Mouse (Mus musculus) fibroblast of lung, adult 2 months (primary cell): ENCODE data around the gene Rbbp5.

Experiments
- DNase-seq: peaks from one replicate; pipeline ENCODE4 v3.0.0-alpha.2; 2011; ENCODE audit warnings: low read depth

Gene Rbbp5

DNA sequence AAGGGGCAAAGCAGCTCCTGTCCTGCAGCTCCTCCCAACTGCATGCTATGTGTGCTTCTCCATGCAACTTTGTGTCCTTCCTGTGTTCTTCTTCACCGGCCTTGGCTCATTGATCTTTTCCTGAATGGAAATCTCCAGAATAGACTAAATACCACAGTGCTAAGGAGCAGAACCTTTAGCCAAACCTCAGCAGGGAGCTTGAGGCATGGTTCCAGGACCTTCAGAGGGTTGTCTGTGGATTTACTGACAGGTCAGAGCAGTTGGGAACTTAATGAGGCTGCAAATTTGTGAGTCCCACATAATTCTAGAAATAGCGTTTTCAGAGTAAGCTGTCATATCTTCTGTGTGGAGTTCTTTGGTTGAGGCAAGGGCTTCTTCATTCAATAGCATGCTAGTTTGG lies 23.4 kb downstream of the Rbbp5 start:
- no peak for DNase-seq

DNA sequence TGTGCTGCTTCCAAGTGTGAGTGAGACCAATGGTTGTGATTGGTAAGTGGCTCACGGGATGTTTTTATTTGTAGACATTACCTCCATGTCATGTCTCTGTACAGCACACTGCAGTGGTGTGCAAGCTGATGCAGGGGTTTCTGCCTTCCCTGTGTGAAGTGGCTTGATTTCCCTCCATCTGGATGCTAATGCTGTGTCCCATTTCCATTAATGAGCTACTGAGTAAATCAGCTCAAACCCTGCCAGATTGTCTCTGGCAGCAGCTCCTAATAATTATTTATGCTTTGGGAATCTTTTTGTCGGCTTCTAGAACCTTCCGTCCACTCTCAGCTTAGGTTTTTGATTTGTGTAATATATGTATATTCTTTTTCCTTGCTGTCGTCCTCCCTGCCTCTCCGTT lies 28.0 kb downstream of the Rbbp5 start:
- DNase-seq = no peak

GRCm38 (mm10) chr1:132506058-132506457 lies 28.9 kb downstream of the Rbbp5 start, which contains the start of gene Tmem81:
Gene Tmem81, plus strand, starts transcription at chr1:132506230.
- DNase-seq = no peak

DNA sequence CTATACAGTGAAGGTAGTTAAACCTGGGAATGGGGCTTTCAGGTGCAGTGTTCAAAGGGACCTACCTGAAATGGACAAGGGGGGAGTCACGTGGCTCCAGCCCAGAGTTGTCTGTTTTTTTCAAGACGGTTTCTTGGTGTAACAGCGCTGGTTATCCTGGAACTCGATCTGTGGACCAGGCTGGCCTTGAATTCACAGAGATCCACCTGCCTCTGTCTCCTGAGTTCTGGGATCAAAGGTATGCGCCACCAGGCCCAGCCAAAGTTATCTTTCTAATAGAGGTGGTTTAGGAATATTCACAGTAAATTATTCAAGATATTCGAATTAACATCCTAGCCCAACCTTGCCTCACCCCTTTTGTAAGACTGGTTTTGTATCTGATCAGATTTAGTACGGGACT lies 29.5 kb downstream of the Rbbp5 start:
- no peak for DNase-seq

DNA sequence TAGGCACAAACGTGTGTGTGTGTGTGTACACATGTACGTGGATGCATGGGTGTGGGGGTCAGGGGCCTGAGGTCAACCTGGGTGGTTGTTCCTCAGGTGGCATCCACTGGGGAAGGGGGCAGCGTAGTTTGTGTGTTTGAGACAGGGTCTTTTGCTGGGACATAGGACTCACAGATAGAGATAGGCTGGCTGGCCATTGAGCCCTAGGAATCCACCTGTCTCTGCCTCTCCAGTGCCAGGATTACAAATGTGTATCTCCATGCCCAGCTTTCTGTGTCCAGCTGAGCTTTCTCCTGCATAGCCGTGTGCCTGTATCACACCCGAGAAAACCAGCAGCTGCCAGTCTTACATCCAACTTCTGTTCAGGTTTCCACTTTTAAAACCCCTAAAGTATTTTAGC lies 32.6 kb downstream of the Rbbp5 start:
- no peak for DNase-seq

DNA sequence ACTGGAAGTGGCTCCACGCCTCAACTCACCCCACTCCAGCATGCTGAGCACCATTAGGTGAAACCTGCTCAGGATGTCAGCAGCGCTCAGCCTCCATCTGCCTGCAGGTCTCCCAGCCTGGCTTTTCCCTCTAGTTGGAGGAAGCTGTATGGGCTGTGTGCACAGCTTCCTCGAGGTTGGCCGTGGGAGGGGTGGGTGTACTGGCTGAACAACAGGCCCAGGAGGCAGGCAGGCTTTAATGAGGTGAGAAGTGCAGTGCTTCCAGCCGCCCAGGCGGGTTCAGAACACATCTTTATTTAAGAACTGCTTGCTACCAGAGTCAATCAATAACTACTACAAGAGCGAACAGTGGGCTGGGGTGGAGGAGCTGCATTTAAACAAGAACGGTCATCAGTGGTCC lies 34.4 kb downstream of the Rbbp5 start:
- DNase-seq = no peak

- no peak for DNase-seq
Measured at GRCm38 (mm10) chr1:132512106-132512505, 34.9 kb downstream of the Rbbp5 start.

DNA sequence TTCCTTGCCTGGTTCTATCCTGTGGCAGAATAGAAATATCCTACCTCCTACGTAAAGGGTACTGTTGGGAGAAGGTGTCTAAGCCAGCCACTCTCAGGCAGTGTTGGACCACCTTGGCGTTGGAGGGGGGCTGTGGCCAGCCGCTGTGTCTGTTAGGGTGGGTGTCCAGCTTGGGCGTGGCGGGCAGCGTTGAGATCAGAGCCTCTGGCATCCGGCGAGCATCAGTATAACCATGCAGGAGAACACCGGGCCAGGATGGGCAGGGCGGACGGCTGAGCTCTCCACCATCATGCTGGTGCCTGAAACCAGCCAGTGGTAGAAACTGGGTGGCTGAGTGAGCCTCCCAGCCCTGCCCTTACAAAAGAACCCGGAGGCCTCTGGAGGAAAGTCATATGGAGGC lies 38.2 kb downstream of the Rbbp5 start:
- no peak for DNase-seq

DNA sequence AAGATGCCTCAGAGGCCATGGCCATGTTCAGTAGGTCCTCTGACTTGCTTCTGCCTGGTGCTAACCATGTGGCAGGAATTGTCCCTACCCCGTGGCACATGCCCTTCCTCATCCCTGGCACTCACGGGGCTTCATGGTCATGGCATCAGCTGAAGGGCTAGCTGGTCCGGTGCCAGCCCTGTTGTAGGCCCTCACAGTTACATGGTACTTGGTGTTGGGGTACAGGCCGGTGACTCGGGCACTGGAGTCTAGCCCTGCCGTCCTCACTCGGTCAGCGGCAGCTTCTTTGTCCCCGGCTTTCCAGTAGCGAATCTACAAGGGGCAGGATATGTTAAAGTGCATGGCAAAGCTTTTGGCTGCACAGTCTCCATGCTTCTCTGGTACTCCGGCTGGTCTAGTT lies 39.6 kb downstream of the Rbbp5 start:
- no peak for DNase-seq

DNA sequence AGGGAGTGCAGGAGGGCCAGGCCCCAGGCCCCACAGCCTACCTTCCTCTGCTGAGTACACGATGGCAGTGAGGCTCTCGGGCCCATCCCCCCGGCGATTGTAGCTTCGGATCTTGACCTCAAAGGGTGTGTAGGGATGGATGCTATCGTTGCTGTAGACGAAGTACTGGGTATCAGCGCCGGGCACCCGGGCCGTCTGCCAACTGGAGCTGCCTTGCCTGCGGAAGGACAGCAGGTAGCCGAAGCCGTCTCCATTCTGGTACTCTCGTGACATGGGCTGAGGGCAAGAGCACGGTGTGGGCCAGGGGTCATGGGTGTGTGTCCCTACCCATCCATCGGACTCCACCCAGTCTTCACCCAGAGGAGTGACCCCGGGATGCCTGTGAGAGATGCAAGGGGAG lies 41.5 kb downstream of the Rbbp5 start:
- DNase-seq = no peak

DNA sequence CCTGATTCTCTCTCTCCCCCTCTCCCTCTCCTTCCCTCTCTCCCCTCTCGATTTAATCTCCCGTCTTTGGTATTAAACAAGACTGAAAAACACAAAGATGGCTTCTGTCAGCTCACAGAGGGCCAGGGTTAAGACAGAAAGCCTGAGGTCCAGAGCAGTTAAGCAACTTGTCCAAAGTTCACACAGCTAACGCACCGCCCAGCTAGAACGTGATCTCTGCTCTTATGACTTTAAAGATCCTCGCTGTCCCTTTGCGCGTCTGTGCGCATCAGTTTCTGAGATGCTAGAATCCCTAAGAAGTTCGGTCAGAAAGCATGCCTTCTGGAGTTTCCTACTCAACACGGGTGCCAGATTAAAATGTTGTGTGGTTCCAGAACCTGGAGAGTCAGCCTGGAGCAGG lies 42.6 kb downstream of the Rbbp5 start:
- no peak for DNase-seq

DNA sequence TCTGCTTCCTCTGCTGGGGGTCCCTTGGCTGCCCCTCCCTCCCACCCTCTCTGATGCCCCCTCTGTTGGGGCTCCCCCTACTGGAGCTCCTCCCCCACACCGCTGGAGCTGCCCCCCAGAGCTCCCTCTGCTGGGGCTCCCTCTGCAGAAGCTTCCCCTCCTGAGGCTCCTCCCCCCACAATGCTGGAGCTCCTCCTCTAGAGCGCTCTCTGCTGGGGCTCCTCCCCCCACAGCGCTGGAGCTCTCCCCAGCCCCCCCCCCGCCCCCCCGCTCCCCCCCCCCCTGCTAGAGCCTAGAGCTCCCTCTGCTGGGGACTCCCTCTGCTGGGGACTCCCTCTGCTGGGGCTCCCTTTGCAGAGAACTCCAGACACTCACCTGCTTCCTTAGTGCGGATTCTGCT lies 43.6 kb downstream of the Rbbp5 start:
- DNase-seq = no peak

- DNase-seq = no peak
Measured at GRCm38 (mm10) chr1:132523048-132523447, 45.9 kb downstream of the Rbbp5 start.

- no peak for DNase-seq
Measured at GRCm38 (mm10) chr1:132523920-132524319, 46.8 kb downstream of the Rbbp5 start.

DNA sequence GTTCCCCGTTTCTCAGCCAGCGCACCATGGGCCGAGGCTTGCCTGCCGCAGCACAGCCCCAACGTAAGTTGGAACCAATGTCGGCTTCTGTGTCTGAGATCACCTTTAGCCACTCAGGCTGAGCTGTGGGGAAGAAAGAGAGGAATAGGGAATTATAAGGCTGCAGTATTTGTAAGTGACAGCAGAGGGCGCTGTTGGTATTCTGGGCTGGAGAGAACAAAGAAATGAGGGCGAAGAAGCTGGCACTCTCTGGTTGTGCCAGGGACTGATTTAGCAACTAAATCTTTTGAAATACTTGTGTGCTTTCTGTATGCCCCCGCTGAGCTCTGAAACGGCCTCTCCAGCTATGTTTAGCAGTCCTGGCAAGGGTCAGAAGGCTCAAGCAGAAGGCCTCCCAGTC lies 48.7 kb downstream of the Rbbp5 start:
- peak; percentile 40 for DNase-seq

GRCm38 (mm10) chr1:132528071-132528470 lies 50.9 kb downstream of the Rbbp5 start:
- DNase-seq = no peak

DNA sequence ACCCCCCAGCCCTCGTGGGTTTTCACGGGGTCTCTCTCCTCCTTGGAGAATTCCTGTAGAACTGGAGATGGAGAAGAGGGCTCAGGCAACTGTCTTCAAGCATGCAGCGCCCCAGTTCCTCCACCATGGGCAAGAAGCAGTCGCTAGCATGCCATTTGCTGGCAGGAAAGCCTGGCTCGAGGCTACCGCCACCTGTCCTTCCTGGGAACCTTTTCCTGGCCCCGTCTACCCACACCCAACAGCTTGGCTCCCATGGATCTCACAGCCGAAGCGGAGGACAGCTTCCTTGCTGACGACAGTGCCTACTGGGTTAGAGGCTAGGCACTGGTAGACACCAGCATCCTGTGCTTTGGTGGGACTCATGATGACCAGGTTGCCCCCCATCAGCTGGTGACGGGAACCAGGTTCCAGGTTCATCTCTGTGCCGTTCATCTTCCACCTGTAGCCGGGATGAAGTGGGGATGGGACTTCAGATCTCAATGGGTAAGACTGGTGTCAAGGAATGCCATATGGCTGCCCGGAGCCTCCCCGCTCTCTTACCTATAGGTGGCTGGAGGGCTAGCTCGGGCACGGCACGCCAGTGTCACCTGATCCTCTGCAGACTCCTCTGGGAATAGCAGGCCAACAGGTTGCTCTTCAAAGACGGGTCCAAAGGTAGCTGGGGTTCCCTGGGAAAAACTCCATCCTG lies 51.6 kb downstream of the Rbbp5 start:
- DNase-seq = no peak

DNA sequence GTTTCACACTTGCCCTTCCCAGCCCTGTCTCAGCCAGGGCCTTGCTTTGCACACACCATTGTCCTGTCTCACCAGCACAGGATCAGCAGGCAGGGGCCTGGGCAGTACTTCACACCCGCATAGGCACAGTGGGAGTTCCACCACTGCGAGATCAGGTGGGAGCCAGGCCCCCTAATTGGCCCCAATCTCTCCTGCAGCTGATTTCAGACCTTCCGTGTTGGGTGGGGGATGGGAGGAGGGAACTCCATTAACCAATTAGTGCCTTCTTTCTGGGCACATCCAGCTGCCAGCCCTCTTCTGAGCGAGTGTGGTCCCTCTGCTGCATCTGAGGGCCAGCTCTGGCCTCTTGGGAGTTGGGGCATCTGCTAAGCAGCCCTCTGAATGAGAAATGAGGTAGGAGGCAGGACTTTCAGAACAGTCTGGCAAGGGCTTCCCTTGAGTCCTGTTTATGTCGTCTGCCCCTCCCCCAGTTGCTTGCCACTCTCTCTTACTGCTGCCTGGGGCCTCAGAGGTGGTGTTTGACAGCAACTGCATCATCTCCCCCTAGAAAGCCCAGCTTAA lies 53.5 kb downstream of the Rbbp5 start:
- no peak for DNase-seq

- no peak for DNase-seq
Measured at GRCm38 (mm10) chr1:132532521-132532920, 55.4 kb downstream of the Rbbp5 start.

DNA sequence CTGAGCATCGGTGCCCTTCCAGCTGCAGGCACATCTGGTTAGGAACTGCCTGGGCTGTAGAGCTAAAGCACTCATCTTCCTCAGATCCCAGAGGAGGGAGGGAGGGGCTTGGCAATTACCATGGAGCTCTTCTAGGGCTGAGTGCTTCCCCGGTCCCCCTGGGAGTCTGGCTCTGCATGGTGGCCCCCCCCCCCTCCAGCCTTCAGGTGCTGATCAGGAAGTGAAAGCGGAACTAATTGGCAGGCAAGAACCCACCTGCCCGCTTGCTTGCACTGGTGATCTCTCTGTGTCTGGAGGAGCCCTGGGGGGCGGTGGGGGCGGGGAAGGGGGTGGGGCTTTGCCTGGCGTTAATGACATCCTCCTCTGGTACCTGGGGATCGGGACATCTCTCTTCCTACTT lies 56.7 kb downstream of the Rbbp5 start:
- no peak for DNase-seq

- no peak for DNase-seq
Measured at GRCm38 (mm10) chr1:132535541-132535940, 58.4 kb downstream of the Rbbp5 start.

DNA sequence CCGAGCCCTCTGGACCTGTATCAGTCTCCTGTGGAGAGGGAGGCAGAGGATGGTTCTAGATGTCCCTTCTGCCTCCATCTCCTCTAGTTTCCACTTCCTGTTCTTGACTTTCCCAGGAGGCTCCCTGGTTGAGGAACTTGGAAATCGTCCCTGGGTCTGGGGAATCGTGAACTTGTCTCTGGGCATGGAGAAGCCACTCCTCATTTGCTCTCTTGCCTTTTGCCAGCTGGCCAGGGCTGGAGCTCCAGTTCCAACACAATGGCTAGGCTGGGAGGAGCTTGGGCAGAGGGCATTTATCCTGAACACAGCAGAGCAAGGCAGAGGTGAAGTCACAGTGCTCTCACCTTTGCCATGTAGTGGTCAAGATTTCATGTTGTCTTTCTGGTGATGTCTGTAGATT lies 59.3 kb downstream of the Rbbp5 start:
- DNase-seq = no peak

DNA sequence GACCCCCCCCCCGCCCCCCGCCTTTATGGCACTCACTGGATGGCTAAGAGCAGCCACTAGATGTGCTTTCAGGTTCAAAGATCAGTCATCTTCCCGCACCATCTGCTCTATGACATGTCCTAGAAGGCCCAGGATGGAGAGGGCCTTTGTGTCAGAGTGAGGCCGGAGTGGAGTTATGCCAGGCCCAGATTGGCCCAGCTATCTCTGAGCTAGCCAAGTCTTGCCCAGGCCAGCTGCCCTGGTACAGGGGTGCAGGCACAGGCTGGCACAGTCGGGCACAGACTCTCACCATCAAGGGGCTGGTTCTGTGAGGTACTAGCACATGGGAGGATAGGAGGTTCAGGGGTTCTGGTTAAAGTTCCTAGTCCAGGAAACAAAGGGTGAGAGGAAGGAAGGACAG lies 60.6 kb downstream of the Rbbp5 start:
- DNase-seq = no peak

DNA sequence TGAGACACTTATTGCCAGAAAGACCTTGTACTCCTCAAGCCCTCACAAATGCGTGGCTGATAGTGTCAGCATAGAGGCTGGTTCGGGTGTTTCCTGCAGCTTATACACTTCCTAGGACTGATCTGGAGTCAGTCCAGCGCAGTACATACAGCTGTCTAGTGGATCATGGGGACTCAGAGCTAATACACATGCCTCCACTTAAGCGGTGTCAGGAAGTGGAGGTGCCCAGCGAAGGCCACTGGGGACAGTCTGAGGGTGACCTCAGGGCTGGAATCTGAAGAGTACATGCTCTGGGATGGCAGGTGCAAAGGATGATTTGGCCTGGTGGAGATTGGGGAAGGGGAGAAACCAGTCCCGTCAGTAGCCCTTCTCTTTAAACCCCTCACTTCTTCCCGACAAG lies 63.5 kb downstream of the Rbbp5 start:
- DNase-seq = no peak
